Mouse (Mus musculus): Measurements from ENCODE around the gene Lrcol1. TPM values are rescaled to one million over a fixed set of nuclear protein-coding genes. Genes with fewer than 3 reads are reported as not detected.
A peak's percentile ranks its signal among the peaks of the same experiment; 100 is the strongest.

Gene Lrcol1
- not detected in 2 replicates for polyA plus RNA-seq (2016; fragmentation: Nextera tagmentation; extraction: Ambion mirVana)

- 75% methylated on average over 4 of the region's 4 CpGs for WGBS
- Histone ChIP-seq H3K36me3 (no peaks in the 10 kb centered on the region), H3K9ac (no peak within 1 kb of the TSS), H3K4me1 (peaks cover 10% of the 10 kb centered on the region), H3K4me2 (replicated peaks) (no peak within 1 kb of the TSS), H3K27me3 (replicated peaks) (peaks cover 30% of the 10 kb centered on the region), H3K9me3 (no peaks in the 10 kb centered on the region), H3K4me3 (no peak within 1 kb of the TSS), H3K27ac (no peak within 1 kb of the TSS)
- no peak for ATAC-seq (ENCODE audit: low FRiP score, low read depth)
Measured at GRCm38 (mm10) chr5:110344524-110344923, at the start of gene Lrcol1. Lrcol1 (plus strand) TSS chr5:110344730.

GRCm38 (mm10) chr5:110296637-110297036 lies 47.9 kb upstream of the Lrcol1 start:
- Histone ChIP-seq H3K9me3 (no peaks in the 10 kb centered on the region), H3K9ac (no peak overlapping the region), H3K36me3 (peaks cover 66% of the 10 kb centered on the region), H3K4me3 (no peak overlapping the region), H3K27ac (no peak overlapping the region), H3K4me1 (no peaks in the 10 kb centered on the region), H3K27me3 (replicated peaks) (no peaks in the 10 kb centered on the region), H3K4me2 (replicated peaks) (no peak overlapping the region)
- WGBS, result 91% methylated on average over 1 of the region's 1 CpGs
- no peak for ATAC-seq (ENCODE audit: low FRiP score, low read depth)

- WGBS, result 92% methylated on average over 2 of the region's 2 CpGs
- H3K4me2 ChIP-seq (replicated peaks), result no peak overlapping the region
Measured at GRCm38 (mm10) chr5:110300591-110300990, 43.9 kb upstream of the Lrcol1 start.

DNA sequence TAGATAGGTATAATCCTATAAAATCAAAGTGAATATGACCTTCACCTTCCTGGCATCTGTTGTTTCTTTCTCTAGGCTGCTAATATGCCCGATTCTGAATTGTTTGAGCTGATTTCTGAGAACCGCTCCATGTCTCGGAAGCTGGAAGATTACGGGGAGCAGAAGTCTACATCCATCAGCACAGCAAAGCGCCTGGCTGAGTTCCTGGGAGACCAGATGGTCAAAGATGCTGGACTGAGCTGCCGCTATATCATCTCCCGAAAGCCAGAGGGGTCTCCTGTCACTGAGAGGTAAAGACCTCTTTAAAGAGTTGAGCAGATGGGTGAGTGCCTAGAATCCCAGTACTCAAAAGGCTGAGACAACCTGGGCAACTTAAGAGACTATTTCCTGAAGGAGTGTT lies 35.7 kb upstream of the Lrcol1 start:
- no peak for ATAC-seq (ENCODE audit: low FRiP score, low read depth)
- Histone ChIP-seq H3K4me1 (no peaks in the 10 kb centered on the region), H3K4me3 (no peak overlapping the region), H3K4me2 (replicated peaks) (no peak overlapping the region), H3K36me3 (peaks cover 48% of the 10 kb centered on the region), H3K9me3 (no peaks in the 10 kb centered on the region), H3K27ac (no peak overlapping the region), H3K27me3 (replicated peaks) (no peaks in the 10 kb centered on the region), H3K9ac (no peak overlapping the region)
- WGBS, result 98% methylated on average over 7 of the region's 7 CpGs

More at GRCm38 (mm10) chr5:110300591-110300990, 43.9 kb upstream of the Lrcol1 start:
- Histone ChIP-seq H3K27ac (no peak overlapping the region), H3K9ac (no peak overlapping the region), H3K36me3 (peaks cover 75% of the 10 kb centered on the region), H3K4me1 (no peaks in the 10 kb centered on the region), H3K4me3 (no peak overlapping the region), H3K27me3 (replicated peaks) (no peaks in the 10 kb centered on the region), H3K9me3 (no peaks in the 10 kb centered on the region)
- ATAC-seq (ENCODE audit: low FRiP score, low read depth), result no peak

GRCm38 (mm10) chr5:110313127-110313526 lies 31.4 kb upstream of the Lrcol1 start:
- Histone ChIP-seq H3K4me1 (no peaks in the 10 kb centered on the region), H3K4me2 (replicated peaks) (no peak overlapping the region), H3K9me3 (no peaks in the 10 kb centered on the region), H3K27me3 (replicated peaks) (no peaks in the 10 kb centered on the region), H3K9ac (no peak overlapping the region), H3K27ac (no peak overlapping the region), H3K36me3 (peaks cover 33% of the 10 kb centered on the region), H3K4me3 (no peak overlapping the region)
- WGBS, result 90% methylated on average over 3 of the region's 3 CpGs
- ATAC-seq (ENCODE audit: low FRiP score, low read depth), result no peak

DNA sequence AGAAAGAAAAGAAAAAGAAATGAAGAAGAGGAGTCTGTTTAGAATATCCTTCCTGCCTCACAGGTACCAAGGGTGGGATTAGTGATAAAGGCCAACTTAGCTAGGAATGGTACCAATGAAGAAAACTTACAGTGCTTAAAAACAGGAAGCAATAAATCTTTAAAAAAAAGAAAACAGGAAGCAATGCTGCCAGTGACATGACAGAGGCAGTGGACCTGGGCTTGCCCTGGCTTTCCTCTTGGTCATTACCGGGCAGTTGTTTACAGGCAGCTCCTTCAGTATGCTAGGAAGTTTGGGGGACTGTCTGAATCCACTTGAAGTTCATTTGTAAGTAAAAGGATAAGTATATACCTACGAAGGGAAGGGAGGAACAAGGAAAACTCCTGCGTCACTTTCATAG lies 14.0 kb upstream of the Lrcol1 start:
- no peaks in the 10 kb centered on the region for H3K27me3 ChIP-seq (replicated peaks)
- no peak overlapping the region for H3K9ac ChIP-seq
- no peak for ATAC-seq (ENCODE audit: low FRiP score, low read depth)
- no peaks in the 10 kb centered on the region for H3K4me1 ChIP-seq
- H3K27ac ChIP-seq, result no peak overlapping the region
- H3K4me3 ChIP-seq, result no peak overlapping the region
- peaks cover 63% of the 10 kb centered on the region for H3K36me3 ChIP-seq
- no peak overlapping the region for H3K4me2 ChIP-seq (replicated peaks)
- no peaks in the 10 kb centered on the region for H3K9me3 ChIP-seq
- 88% methylated on average over 3 of the region's 3 CpGs for WGBS

- Histone ChIP-seq H3K4me3 (no peak overlapping the region), H3K27me3 (replicated peaks) (peaks cover 23% of the 10 kb centered on the region), H3K4me2 (replicated peaks) (no peak overlapping the region), H3K9me3 (no peaks in the 10 kb centered on the region), H3K36me3 (peaks cover 31% of the 10 kb centered on the region), H3K4me1 (peaks cover 10% of the 10 kb centered on the region), H3K9ac (no peak overlapping the region), H3K27ac (no peak overlapping the region)
- WGBS, result 92% methylated on average over 2 of the region's 2 CpGs
- no peak for ATAC-seq (ENCODE audit: low FRiP score, low read depth)
Measured at GRCm38 (mm10) chr5:110338792-110339191, 5.7 kb upstream of the Lrcol1 start.

DNA sequence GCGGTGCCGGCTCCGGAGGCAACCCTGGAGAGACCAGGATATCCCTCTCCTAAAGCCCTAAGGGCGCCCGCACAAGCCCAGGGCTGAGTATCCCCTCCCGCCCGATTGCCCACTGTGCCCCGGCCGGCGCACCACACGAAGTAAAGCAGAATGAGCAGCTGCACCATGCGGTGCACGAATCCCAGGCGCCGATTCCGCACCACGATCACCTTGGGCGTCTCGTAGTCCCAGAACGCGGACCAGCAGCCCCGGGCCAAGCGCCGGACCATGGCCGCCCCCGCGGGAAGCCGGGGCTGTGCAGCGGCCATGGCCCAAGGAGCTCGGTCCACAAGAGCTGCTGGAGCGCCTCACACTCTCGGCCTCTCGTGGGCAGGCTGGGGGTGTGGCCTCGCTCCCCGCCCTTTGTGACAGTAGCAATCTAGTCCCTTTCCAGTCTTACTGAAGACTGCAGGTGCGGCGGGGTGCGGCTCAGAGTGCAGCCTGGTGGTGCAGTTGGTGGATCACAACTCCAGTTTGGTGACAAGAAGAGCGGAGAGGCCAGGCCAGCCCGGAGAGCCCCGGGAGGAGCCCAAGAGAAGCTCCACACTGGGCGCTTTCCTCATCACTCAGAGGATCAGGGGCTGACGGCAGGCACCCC lies 1.8 kb upstream of the Lrcol1 start, which contains the start of gene P2rx2:
Gene P2rx2, minus strand, starts transcription at position 565 of the 637 bp plus-strand sequence.
- Histone ChIP-seq H3K4me2 (replicated peaks) (peak within 1 kb of the TSS; percentile 93), H3K9me3 (no peaks in the 10 kb centered on the region), H3K27me3 (replicated peaks) (peaks cover 30% of the 10 kb centered on the region), H3K4me3 (peak within 1 kb of the TSS; percentile 44), H3K9ac (peak within 1 kb of the TSS; percentile 50), H3K27ac (no peak within 1 kb of the TSS), H3K4me1 (peaks cover 10% of the 10 kb centered on the region), H3K36me3 (peaks cover 4% of the 10 kb centered on the region; the same call in 1 of the 2 replicates)
- 2% methylated on average over 43 of the region's 43 CpGs for WGBS
- ATAC-seq (ENCODE audit: low FRiP score, low read depth), result peak; percentile 63

DNA sequence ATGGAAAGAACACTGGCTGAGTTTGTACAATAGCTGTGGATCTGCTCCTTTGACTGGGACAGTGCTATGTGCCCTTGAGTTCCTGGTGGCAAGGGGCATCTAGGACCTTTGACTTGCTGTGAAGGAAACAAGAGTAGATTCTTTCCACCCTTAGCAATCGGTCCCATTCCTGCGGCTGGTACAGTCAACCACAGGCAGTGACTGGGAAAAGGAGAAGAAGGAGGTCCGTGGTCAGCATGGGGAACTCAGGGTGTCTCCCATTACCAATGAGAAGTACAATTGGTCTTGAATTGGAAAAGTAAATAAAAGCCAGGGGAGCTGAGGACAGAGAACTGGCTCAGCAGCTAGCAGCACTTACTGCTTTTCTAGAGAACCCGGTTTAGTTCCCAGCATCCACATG lies 1.0 kb downstream of the Lrcol1 start:
- Histone ChIP-seq H3K4me2 (replicated peaks) (no peak overlapping the region), H3K9me3 (no peaks in the 10 kb centered on the region), H3K36me3 (no peaks in the 10 kb centered on the region), H3K9ac (no peak overlapping the region), H3K27me3 (replicated peaks) (peaks cover 30% of the 10 kb centered on the region), H3K4me1 (peaks cover 10% of the 10 kb centered on the region), H3K4me3 (no peak overlapping the region), H3K27ac (no peak overlapping the region)
- no peak for ATAC-seq (ENCODE audit: low FRiP score, low read depth)
- 78% methylated on average over 4 of the region's 4 CpGs for WGBS

DNA sequence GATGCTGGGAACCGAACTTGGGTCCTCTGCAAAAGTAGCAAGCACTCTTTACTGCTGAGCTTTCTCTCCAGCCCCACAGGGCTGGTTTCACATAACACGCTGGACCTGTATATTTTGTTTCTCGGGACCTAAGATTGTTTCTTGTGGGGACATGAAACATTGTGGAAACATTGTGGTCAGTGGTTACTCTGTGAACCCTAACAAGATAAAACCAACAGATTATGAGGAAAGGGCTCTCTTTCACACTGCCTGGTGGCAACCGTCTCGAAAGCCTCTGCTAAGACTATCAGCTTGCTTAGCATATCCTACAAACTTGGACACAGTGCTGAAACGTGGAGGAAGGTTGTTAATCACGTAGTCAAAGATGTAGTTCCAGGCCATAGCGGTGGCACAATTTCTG lies 2.5 kb downstream of the Lrcol1 start:
- ATAC-seq (ENCODE audit: low FRiP score, low read depth), result no peak
- WGBS, result 86% methylated on average over 8 of the region's 8 CpGs
- Histone ChIP-seq H3K27ac (no peak overlapping the region), H3K4me1 (peaks cover 10% of the 10 kb centered on the region), H3K4me2 (replicated peaks) (no peak overlapping the region), H3K4me3 (no peak overlapping the region), H3K9ac (no peak overlapping the region), H3K36me3 (no peaks in the 10 kb centered on the region), H3K9me3 (no peaks in the 10 kb centered on the region), H3K27me3 (replicated peaks) (peaks cover 21% of the 10 kb centered on the region)

DNA sequence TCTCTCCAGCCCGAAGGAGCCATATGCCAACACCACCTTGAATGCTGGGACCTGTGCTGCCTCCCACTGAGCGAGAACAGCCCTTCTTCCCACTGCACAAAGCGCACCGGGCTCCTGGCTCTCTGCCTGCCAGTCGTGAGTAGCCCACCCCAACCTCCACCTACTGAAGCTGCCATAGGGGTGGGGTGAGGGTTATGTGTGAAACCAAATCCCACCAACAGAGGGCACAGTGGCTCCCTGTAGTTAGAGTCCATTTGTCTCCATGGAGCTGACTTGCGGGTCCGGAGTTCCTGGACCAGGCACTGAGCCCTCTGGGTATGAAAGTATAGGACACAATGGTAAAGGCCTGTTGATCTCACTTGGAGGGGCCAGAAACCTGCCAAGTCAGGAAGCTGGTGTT lies 10.2 kb downstream of the Lrcol1 start:
- 18% methylated on average over 7 of the region's 7 CpGs for WGBS
- Histone ChIP-seq H3K27me3 (replicated peaks) (no peaks in the 10 kb centered on the region), H3K4me3 (no peak overlapping the region), H3K4me2 (replicated peaks) (no peak overlapping the region), H3K9me3 (no peaks in the 10 kb centered on the region), H3K36me3 (no peaks in the 10 kb centered on the region), H3K27ac (no peak overlapping the region), H3K4me1 (no peaks in the 10 kb centered on the region), H3K9ac (no peak overlapping the region)
- no peak for ATAC-seq (ENCODE audit: low FRiP score, low read depth)

- no peak overlapping the region for H3K9ac ChIP-seq
- 27% methylated on average over 9 of the region's 9 CpGs for WGBS
- peak; percentile 53 for ATAC-seq (ENCODE audit: low FRiP score, low read depth)
- H3K4me1 ChIP-seq, result no peaks in the 10 kb centered on the region
- H3K36me3 ChIP-seq, result peaks cover 6% of the 10 kb centered on the region; the same call in 1 of the 2 replicates
- H3K27ac ChIP-seq, result no peak overlapping the region
- H3K4me2 ChIP-seq (replicated peaks), result no peak overlapping the region
- H3K4me3 ChIP-seq, result no peak overlapping the region
- H3K9me3 ChIP-seq, result no peaks in the 10 kb centered on the region
- 0 out of 2 replicates have a peak, but pooled peaks cover 6% of the 10 kb centered on the region for H3K27me3 ChIP-seq (replicated peaks)
Measured at GRCm38 (mm10) chr5:110357531-110358179, 13.1 kb downstream of the Lrcol1 start.

Measured in neural tube, embryonic 12.5 days (tissue).